Mouse (Mus musculus) retina, adult 2 months (tissue): Measurements from ENCODE around the gene Scn3a.

ENCODE experiments used
- DNase-seq: peaks from one replicate; pipeline ENCODE4 v3.0.0-alpha.2; 2012; ENCODE audit warnings: low read depth, low spot score

Scn3a gene

GRCm38 (mm10) chr2:65413746-65414145, 153.7 kb downstream of the Scn3a start:
- DNase-seq, result peak; percentile 34
